Mouse (Mus musculus) cerebellum, postnatal 36 days (tissue): ENCODE data around the gene Hspa14.

Experiments used
- DNase-seq, 2 experiments: peaks; one replicate each; pipeline ENCODE4 v3.0.0; 2021 to 2022; ENCODE audit warnings: mixed read lengths in 2 of 2

Hspa14 gene

GRCm38 (mm10) chr2:3512552-3513454 lies at the start of gene Hspa14, which contains the start of the genes Gm45902 and Cdnf:
Gene Hspa14 (minus strand): TSS chr2:3512814.
Gene Gm45902 (minus strand): TSS chr2:3512790.
Gene Cdnf (plus strand): TSS chr2:3513030.
- peak; percentile 93 to 95 for DNase-seq

GRCm38 (mm10) chr2:3546588-3546987 lies 34.0 kb upstream of the Hspa14 start:
- DNase-seq, result peak; percentile 72 to 73

- no peak for DNase-seq
These were observed 33.4 kb upstream of the Hspa14 start for GRCm38 (mm10) chr2:3546055-3546454.

- DNase-seq, result no peak
These were observed 28.9 kb upstream of the Hspa14 start for GRCm38 (mm10) chr2:3541307-3542079.

- no peak for DNase-seq
These were observed 13.7 kb upstream of the Hspa14 start for GRCm38 (mm10) chr2:3526288-3526687.

GRCm38 (mm10) chr2:3522558-3522957 lies 9.9 kb upstream of the Hspa14 start:
- DNase-seq, result no peak

- peak in 1 of 2 experiments; percentile 21 for DNase-seq
These were observed 538 bp downstream of the Hspa14 start for GRCm38 (mm10) chr2:3512076-3512475.

GRCm38 (mm10) chr2:3500886-3501285 lies 11.7 kb downstream of the Hspa14 start:
- no peak for DNase-seq

- DNase-seq, result no peak
These were observed 13.1 kb downstream of the Hspa14 start for GRCm38 (mm10) chr2:3499543-3499942.

- DNase-seq, result no peak
These were observed 18.7 kb downstream of the Hspa14 start for GRCm38 (mm10) chr2:3493833-3494409.

- no peak for DNase-seq
These were observed 22.8 kb downstream of the Hspa14 start for GRCm38 (mm10) chr2:3489816-3490215.

GRCm38 (mm10) chr2:3480239-3480638 lies 32.4 kb downstream of the Hspa14 start:
- no peak for DNase-seq

- DNase-seq, result no peak
These were observed 36.8 kb downstream of the Hspa14 start for GRCm38 (mm10) chr2:3475746-3476251.

- peak; percentile 97 to 98 for DNase-seq
These were observed 37.7 kb downstream of the Hspa14 start, which contains the start of gene Suv39h2 for GRCm38 (mm10) chr2:3474861-3475283. Gene Suv39h2 (minus strand): TSS chr2:3475031.

GRCm38 (mm10) chr2:3474361-3474805 lies 38.2 kb downstream of the Hspa14 start:
- DNase-seq, result peak; percentile 66 to 68

GRCm38 (mm10) chr2:3473891-3474290 lies 38.7 kb downstream of the Hspa14 start:
- no peak for DNase-seq

- no peak for DNase-seq
These were observed 56.0 kb downstream of the Hspa14 start for GRCm38 (mm10) chr2:3456590-3456989.

- no peak for DNase-seq
These were observed 59.5 kb downstream of the Hspa14 start for GRCm38 (mm10) chr2:3453096-3453495.

- no peak for DNase-seq
These were observed 63.2 kb downstream of the Hspa14 start for GRCm38 (mm10) chr2:3449431-3449830.

GRCm38 (mm10) chr2:3445984-3446383 lies 66.6 kb downstream of the Hspa14 start:
- DNase-seq, result no peak

GRCm38 (mm10) chr2:3444206-3444605 lies 68.4 kb downstream of the Hspa14 start:
- DNase-seq, result peak; percentile 8 to 25
